Mouse (Mus musculus) frontal cortex, postnatal 25 days (tissue): Measurements from ENCODE around the gene Smad1.

ENCODE experiments used
- DNase-seq, 2 experiments: peaks; one replicate each; pipeline ENCODE4 v3.0.0; 2022; ENCODE audit warnings: low spot score in 2 of 2

The Smad1 gene

GRCm38 (mm10) chr8:79382857-79383262 lies 16.5 kb downstream of the Smad1 start:
- DNase-seq = no peak

- no peak for DNase-seq
Measured at GRCm38 (mm10) chr8:79381771-79382170, 17.5 kb downstream of the Smad1 start.

- DNase-seq = no peak
Measured at GRCm38 (mm10) chr8:79380386-79380785, 18.9 kb downstream of the Smad1 start.

- no peak for DNase-seq
Measured at GRCm38 (mm10) chr8:79379971-79380370, 19.3 kb downstream of the Smad1 start.

GRCm38 (mm10) chr8:79376648-79377047 lies 22.7 kb downstream of the Smad1 start:
- DNase-seq = no peak

- no peak for DNase-seq
Measured at GRCm38 (mm10) chr8:79375775-79376123, 23.6 kb downstream of the Smad1 start.

GRCm38 (mm10) chr8:79375074-79375774 lies 24.1 kb downstream of the Smad1 start:
- DNase-seq = no peak

- no peak for DNase-seq
Measured at GRCm38 (mm10) chr8:79374410-79374809, 24.9 kb downstream of the Smad1 start.

- DNase-seq = no peak
Measured at GRCm38 (mm10) chr8:79373563-79373962, 25.8 kb downstream of the Smad1 start.

GRCm38 (mm10) chr8:79372960-79373359 lies 26.4 kb downstream of the Smad1 start:
- no peak for DNase-seq

- no peak for DNase-seq
Measured at GRCm38 (mm10) chr8:79372521-79372920, 26.8 kb downstream of the Smad1 start.

GRCm38 (mm10) chr8:79372084-79372483 lies 27.2 kb downstream of the Smad1 start:
- no peak for DNase-seq

GRCm38 (mm10) chr8:79370646-79371290 lies 28.6 kb downstream of the Smad1 start:
- no peak for DNase-seq

GRCm38 (mm10) chr8:79369163-79369562 lies 30.2 kb downstream of the Smad1 start:
- DNase-seq = no peak

- DNase-seq = no peak
Measured at GRCm38 (mm10) chr8:79367959-79368358, 31.4 kb downstream of the Smad1 start.

GRCm38 (mm10) chr8:79367350-79367749 lies 32.0 kb downstream of the Smad1 start:
- no peak for DNase-seq

GRCm38 (mm10) chr8:79366227-79366626 lies 33.1 kb downstream of the Smad1 start:
- no peak for DNase-seq

- no peak for DNase-seq
Measured at GRCm38 (mm10) chr8:79365707-79366106, 33.6 kb downstream of the Smad1 start.

GRCm38 (mm10) chr8:79364806-79365205 lies 34.5 kb downstream of the Smad1 start:
- DNase-seq = no peak

GRCm38 (mm10) chr8:79362430-79362829 lies 36.9 kb downstream of the Smad1 start:
- DNase-seq = no peak

GRCm38 (mm10) chr8:79360774-79361527 lies 38.4 kb downstream of the Smad1 start:
- no peak for DNase-seq

- no peak for DNase-seq
Measured at GRCm38 (mm10) chr8:79360302-79360701, 39.0 kb downstream of the Smad1 start.
